Comparison of ENCODE assay signal across 22 mouse cellular contexts in the genomic region with DNA sequence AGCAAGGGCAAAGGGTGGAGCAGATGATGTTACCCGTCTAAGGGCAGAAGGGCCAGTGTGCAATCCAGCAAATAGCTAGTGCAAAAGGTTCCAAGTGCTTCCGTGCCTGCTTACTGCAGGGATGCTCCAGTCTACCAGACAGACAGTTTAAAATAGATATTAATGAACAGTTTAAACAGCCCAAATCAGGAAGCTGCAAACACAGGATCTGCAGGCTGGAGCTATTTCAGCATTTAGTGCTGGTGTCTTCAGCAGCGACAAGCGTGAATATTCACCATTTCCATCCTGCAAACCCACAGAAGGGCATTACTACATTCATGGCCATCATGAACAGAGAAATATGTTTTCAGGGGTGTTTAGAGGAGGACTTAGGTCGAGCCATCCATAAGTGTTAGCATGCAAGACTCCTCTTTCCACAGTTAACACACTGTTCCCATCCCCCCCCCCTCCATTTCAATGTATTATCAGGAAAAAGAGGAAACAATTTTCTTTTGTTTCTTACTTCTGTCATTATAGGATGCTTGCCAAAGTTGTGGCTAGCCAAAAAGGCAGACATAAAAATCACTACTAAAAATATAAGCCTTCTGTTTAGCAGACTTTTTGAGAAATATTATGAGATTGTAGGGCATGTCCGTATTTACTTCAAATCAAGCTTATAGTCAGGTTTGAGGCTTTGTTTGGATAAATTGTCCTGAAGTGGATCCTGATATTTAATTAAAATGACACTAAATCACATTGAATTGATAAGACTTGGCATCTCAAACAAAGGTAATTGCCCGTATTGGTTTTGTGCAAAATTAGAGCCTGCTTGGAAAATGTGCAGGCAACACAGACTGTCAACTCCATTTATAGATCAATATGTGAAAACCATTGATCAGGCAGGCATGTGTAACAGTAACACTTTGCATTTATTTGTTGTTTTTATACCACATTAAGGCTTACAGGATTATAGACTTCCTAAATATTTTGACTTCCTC. TPM values are rescaled to one million over a fixed set of nuclear protein-coding genes. Genes with fewer than 3 reads are reported as not detected.
DNase-seq lines count a peak whose midpoint lies in the region; ATAC-seq and TF ChIP-seq lines count a peak whose summit lies in the region.
"Had no signal": no experiment of that assay in that cellular context is flagged by ENCODE, and none has a peak within 500 bp of the region (broad histone marks: within the 10 kb centered on the region; RNA-seq: fewer than 3 reads in every experiment).

No protein-coding gene starts in this region.

- DNase-seq in forebrain, postnatal 0 days = peak; percentile 68
- no peak for DNase-seq in forebrain, embryonic 10.5 days (ENCODE audit: extremely low spot score, low spot score)
- DNase-seq in lung, embryonic 14.5 days = peak; percentile 47
- DNase-seq in lung, postnatal 14 days = no peak
- no peak for DNase-seq in T-cell, adult 2 months (ENCODE audit: low spot score)
- no peak for DNase-seq in gastrocnemius, postnatal 10 days
- DNase-seq: adrenal gland, postnatal 25 days; cerebellum, postnatal 25 days; gastrocnemius, adult 2 months; heart, postnatal 10 days; kidney, adult 9 months; kidney, postnatal 4 days; thymus, postnatal 36 days had no signal

- WGBS in forebrain, postnatal 0 days = 38% methylated on average over 7 of the region's 7 CpGs
- 79% methylated on average over 7 of the region's 7 CpGs for WGBS in forebrain, embryonic 10.5 days
- WGBS in lung, embryonic 14.5 days = 55% methylated on average over 7 of the region's 7 CpGs

- H3K4me2 ChIP-seq in forebrain, postnatal 0 days (ENCODE audit: low read depth) = peak overlapping the region; percentile 4; the same call in 1 of the 2 replicates
- no peak overlapping the region for H3K4me2 ChIP-seq in lung, embryonic 14.5 days
- H3K4me2 ChIP-seq: hindbrain, embryonic 13.5 days; liver, embryonic 11.5 days; midbrain, embryonic 12.5 days had no signal

- no peak overlapping the region for H3K4me3 ChIP-seq in forebrain, postnatal 0 days (ENCODE audit: low read depth, low read length)
- no peak overlapping the region for H3K4me3 ChIP-seq in forebrain, embryonic 10.5 days
- no peak overlapping the region for H3K4me3 ChIP-seq in lung, embryonic 14.5 days (ENCODE audit: low read depth, low read length)
- H3K4me3 ChIP-seq: embryonic facial prominence, embryonic 10.5 days; erythroblast, embryonic 14.5 days; gastrocnemius, adult 2 months; heart, adult 2 months; hindbrain, embryonic 13.5 days; limb, embryonic 10.5 days; midbrain, embryonic 12.5 days had no signal

- ATAC-seq in forebrain, postnatal 0 days = peak; percentile 30
- ATAC-seq in lung, embryonic 14.5 days (ENCODE audit: insufficient read depth) = no peak
- ATAC-seq in granulocyte monocyte progenitor cell, adult 5-6 weeks (replicated peaks; ENCODE audit: poor library complexity, severe bottlenecking) = peak; percentile 65
- ATAC-seq: Patski had no signal

- TF ChIP-seq CTCF in forebrain, postnatal 0 days (IDR thresholded peaks at IDR 0.05; ENCODE audit: low read depth) = no peak
- no peak for TF ChIP-seq CTCF in lung, embryonic 14.5 days (IDR thresholded peaks at IDR 0.05; ENCODE audit: low read depth)

- no peaks in the 10 kb centered on the region for H3K9me3 ChIP-seq in forebrain, postnatal 0 days (ENCODE audit: low read length)
- no peaks in the 10 kb centered on the region for H3K9me3 ChIP-seq in forebrain, embryonic 10.5 days
- H3K9me3 ChIP-seq in lung, embryonic 14.5 days (ENCODE audit: low read depth, low read length) = no peaks in the 10 kb centered on the region
- H3K9me3 ChIP-seq: embryonic facial prominence, embryonic 10.5 days; hindbrain, embryonic 13.5 days; limb, embryonic 10.5 days; midbrain, embryonic 12.5 days had no signal

- peak overlapping the region; percentile 29; the same call in 1 of the 2 replicates for H3K9ac ChIP-seq in forebrain, postnatal 0 days
- no peak overlapping the region for H3K9ac ChIP-seq in lung, embryonic 14.5 days
- H3K9ac ChIP-seq: hindbrain, embryonic 13.5 days; midbrain, embryonic 12.5 days had no signal

- H3K27me3 ChIP-seq in forebrain, postnatal 0 days (ENCODE audit: insufficient read depth, low read length) = no peaks in the 10 kb centered on the region
- H3K27me3 ChIP-seq in forebrain, embryonic 10.5 days (ENCODE audit: poor library complexity, severe bottlenecking) = peaks cover 95% of the 10 kb centered on the region
- H3K27me3 ChIP-seq in lung, embryonic 14.5 days (ENCODE audit: insufficient read depth, low read length) = no peaks in the 10 kb centered on the region
- H3K27me3 ChIP-seq: hindbrain, embryonic 13.5 days had no signal

- H3K4me1 ChIP-seq in forebrain, postnatal 0 days (ENCODE audit: insufficient read depth) = peaks cover 14% of the 10 kb centered on the region
- peaks cover 21% of the 10 kb centered on the region for H3K4me1 ChIP-seq in forebrain, embryonic 10.5 days
- H3K4me1 ChIP-seq in lung, embryonic 14.5 days (ENCODE audit: insufficient read depth) = 0 out of 2 replicates have a peak, but pooled peaks cover 4% of the 10 kb centered on the region

- H3K27ac ChIP-seq in forebrain, postnatal 0 days (ENCODE audit: low read depth, low read length) = peak overlapping the region; percentile 78
- H3K27ac ChIP-seq in forebrain, embryonic 10.5 days = no peak overlapping the region
- H3K27ac ChIP-seq in lung, embryonic 14.5 days (ENCODE audit: low read depth) = no peak overlapping the region
- H3K27ac ChIP-seq: embryonic facial prominence, embryonic 10.5 days; gastrocnemius, adult 2 months; heart, adult 2 months; hindbrain, embryonic 13.5 days; limb, embryonic 10.5 days; midbrain, embryonic 12.5 days had no signal

- no peaks in the 10 kb centered on the region for H3K36me3 ChIP-seq in forebrain, postnatal 0 days (ENCODE audit: insufficient read depth)
- no peaks in the 10 kb centered on the region for H3K36me3 ChIP-seq in forebrain, embryonic 10.5 days (replicated peaks)
- H3K36me3 ChIP-seq in lung, embryonic 14.5 days (ENCODE audit: insufficient read depth) = no peaks in the 10 kb centered on the region
- H3K36me3 ChIP-seq: embryonic facial prominence, embryonic 10.5 days; hindbrain, embryonic 13.5 days; limb, embryonic 10.5 days; midbrain, embryonic 12.5 days had no signal

RNA-seq across cellular contexts. Expression of a gene that starts 35.4 kb away (rescaled TPM):
- total RNA-seq in forebrain, postnatal 0 days (2014; rRNA removed) = 2.0 TPM in 2 replicates
- 1.2 and 1.5 TPM in 2 replicates for polyA plus RNA-seq in forebrain, postnatal 0 days (2015; fragmentation: Nextera tagmentation; extraction: Ambion mirVana)
- polyA plus RNA-seq in forebrain, embryonic 10.5 days (2016; fragmentation: Nextera tagmentation; extraction: Ambion mirVana) = 0.30 and 0.49 TPM in 2 replicates
- polyA plus RNA-seq in lung, embryonic 14.5 days (2014; fragmentation: Nextera tagmentation; extraction: Ambion mirVana) = 0.86 and 1.4 TPM in 2 replicates
- total RNA-seq in granulocyte monocyte progenitor cell, adult 5-6 weeks (2014; fragmentation: Nextera tagmentation) = 99.5 and 105 TPM in 2 replicates
- 146 and 174 TPM in 2 replicates for total RNA-seq in granulocyte monocyte progenitor cell, adult 5-6 weeks (2017)
- total RNA-seq in gastrocnemius, postnatal 10 days (2021) = 1 to 10 TPM in 1 of 2 experiments, under 1 TPM in 1; 0.72 to 1.1 TPM
- polyA plus RNA-seq: Patski had no signal

Comparison
In these comparisons a context has a peak if more than half of its experiments do, and no peak if none do; other contexts are left out.
1. DNase-seq: peak in forebrain, postnatal 0 days (single experiment) and lung, embryonic 14.5 days (single experiment); none in forebrain, embryonic 10.5 days (single experiment), lung, postnatal 14 days (single experiment), T-cell, adult 2 months (single experiment) and gastrocnemius, postnatal 10 days (single experiment).
2. RNA of a gene that starts 35.4 kb away (total RNA-seq): 99.5 to 174 TPM in granulocyte monocyte progenitor cell, adult 5-6 weeks; 2.0 TPM in forebrain, postnatal 0 days and 0.72 to 1.1 TPM in gastrocnemius, postnatal 10 days; every median in the first group is over 10 times any median in the second.